Mouse (Mus musculus) G1E-ER4 (cell line): ENCODE measurements around the gene Otub2. TPM values are rescaled to one million over a fixed set of nuclear protein-coding genes. Genes with fewer than 3 reads are reported as not detected.

ENCODE experiments used
- GATA1 ChIP-seq: IDR thresholded peaks from one replicate; pipeline ENCODE4 v1.8.0; 2012; ENCODE audit warnings: low read length, inconsistent platforms
- polyA plus RNA-seq: library from polyadenylated mRNA; stranded (reverse); fragments of >175 nt; gene quantifications from 2 replicates; pipeline ENCODE4 v1.2.3, GENCODE M21; 2012

Otub2 gene
- polyA plus RNA-seq, 1 experiment = 3.7 TPM

GRCm38 (mm10) chr12:103362336-103362735 lies 26.1 kb upstream of the Otub2 start:
- TF ChIP-seq GATA1 = no peak

GRCm38 (mm10) chr12:103367171-103367570 lies 21.3 kb upstream of the Otub2 start:
- no peak for TF ChIP-seq GATA1

GRCm38 (mm10) chr12:103367620-103368325 lies 20.7 kb upstream of the Otub2 start:
- no peak for TF ChIP-seq GATA1

- no peak for TF ChIP-seq GATA1
These were observed 20.2 kb upstream of the Otub2 start for GRCm38 (mm10) chr12:103368326-103368669.

- TF ChIP-seq GATA1 = no peak
These were observed 19.7 kb upstream of the Otub2 start for GRCm38 (mm10) chr12:103368777-103369176.

- TF ChIP-seq GATA1 = no peak
These were observed 17.6 kb upstream of the Otub2 start for GRCm38 (mm10) chr12:103370861-103371260.

- TF ChIP-seq GATA1 = no peak
These were observed 16.8 kb upstream of the Otub2 start for GRCm38 (mm10) chr12:103371711-103372110.

- TF ChIP-seq GATA1 = no peak
These were observed 14.8 kb upstream of the Otub2 start for GRCm38 (mm10) chr12:103373530-103374236.

- TF ChIP-seq GATA1 = no peak
These were observed 12.4 kb upstream of the Otub2 start for GRCm38 (mm10) chr12:103376124-103376523.

GRCm38 (mm10) chr12:103376774-103377173 lies 11.7 kb upstream of the Otub2 start:
- no peak for TF ChIP-seq GATA1

- no peak for TF ChIP-seq GATA1
These were observed 8.3 kb upstream of the Otub2 start for GRCm38 (mm10) chr12:103380226-103380625.

- TF ChIP-seq GATA1 = no peak
These were observed 856 bp downstream of the Otub2 start for GRCm38 (mm10) chr12:103389348-103389727.

GRCm38 (mm10) chr12:103389982-103390381 lies 1.5 kb downstream of the Otub2 start:
- TF ChIP-seq GATA1 = no peak

GRCm38 (mm10) chr12:103391098-103391497 lies 2.6 kb downstream of the Otub2 start:
- TF ChIP-seq GATA1 = no peak

GRCm38 (mm10) chr12:103393528-103393927 lies 5.0 kb downstream of the Otub2 start:
- TF ChIP-seq GATA1 = peak; percentile 99

GRCm38 (mm10) chr12:103395486-103396275 lies 7.2 kb downstream of the Otub2 start:
- no peak for TF ChIP-seq GATA1
